Mouse (Mus musculus) left cerebral cortex, adult 8-10 months (tissue): ENCODE data around the gene Rnf38. TPM values are rescaled to one million over a fixed set of nuclear protein-coding genes. Genes with fewer than 3 reads are reported as not detected.

Source experiments
- DNase-seq, 2 experiments: peaks; one replicate each; pipeline ENCODE4 v3.0.0; 2022; ENCODE audit warnings: low spot score in 2 of 2
- total RNA-seq, 4 experiments: library from RNA; stranded (reverse); gene quantifications; 2 replicates each; pipeline ENCODE4 v1.2.4; 2022

Gene Rnf38
- total RNA-seq, 4 experiments from 2014 or later, result 54.2 to 61.5 (median 58.1) TPM

DNA sequence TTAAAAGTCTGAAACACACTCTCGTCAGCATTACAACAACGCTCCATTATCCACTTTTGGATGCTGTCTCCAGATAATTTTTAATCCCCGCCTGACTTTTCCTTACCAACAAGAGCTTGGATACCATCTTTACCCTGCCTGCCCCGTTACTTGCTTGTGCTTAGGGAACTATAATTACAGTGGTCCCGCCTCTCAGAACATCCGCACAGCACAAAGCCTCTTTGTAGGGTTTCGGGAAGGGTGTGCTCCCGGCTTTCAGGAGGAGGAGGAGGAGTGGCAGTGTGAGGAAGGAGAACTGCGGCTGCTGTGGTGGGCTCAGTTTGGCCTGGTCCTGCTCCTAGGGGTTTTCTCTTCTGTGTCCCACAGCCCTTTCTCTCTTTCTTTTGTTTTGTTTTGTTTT lies 9.4 kb downstream of the Rnf38 start:
- DNase-seq, result no peak

DNA sequence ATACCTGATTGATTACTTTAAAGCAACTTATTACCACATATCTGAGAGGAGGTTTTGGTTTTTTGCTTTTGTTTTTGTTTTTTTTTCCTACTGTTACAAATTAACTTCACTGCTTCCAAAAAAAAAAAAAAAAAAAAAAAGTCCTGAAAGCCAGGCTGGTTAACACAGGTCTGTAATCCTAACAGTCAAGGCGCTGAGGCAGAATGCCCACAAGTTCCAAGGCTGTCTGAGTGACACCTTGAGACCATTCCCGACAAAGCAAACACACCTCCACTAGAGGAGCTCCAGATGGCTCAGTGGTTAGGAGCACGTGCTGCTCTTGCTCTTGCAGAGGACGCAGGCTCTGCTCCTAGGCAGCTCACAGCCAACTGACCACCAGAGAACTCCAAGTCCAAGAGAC lies 10.1 kb downstream of the Rnf38 start:
- no peak for DNase-seq

DNA sequence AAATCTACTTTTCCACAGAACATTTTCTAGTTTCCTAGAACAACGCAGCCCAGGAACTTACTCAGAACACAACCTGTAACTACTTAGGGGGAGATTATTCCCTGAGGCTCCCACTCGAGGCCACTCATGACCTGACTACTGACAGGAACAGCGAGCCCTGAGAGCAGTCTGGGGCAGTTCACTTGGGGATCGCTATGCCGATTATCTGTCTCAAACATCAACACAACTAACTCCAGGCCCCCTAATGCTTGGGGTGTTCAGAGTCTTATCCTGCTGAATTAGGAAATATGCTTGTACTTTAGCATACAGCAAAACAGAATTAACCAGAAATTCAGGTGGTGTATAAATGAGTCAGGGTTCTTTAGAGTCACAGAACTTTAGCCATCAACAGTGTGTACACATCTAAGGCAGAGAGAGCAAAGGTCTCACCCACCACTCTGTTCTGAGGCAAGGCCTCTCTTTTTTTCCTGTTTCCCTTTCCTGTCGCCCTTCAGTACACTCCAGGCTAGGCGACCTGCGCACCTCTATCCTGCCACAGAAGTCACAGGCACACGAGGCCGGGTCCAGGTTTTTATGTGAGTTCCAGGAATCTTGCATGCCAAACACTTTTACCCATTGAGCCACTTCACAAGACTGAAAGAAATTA lies 16.7 kb downstream of the Rnf38 start:
- no peak for DNase-seq

DNA sequence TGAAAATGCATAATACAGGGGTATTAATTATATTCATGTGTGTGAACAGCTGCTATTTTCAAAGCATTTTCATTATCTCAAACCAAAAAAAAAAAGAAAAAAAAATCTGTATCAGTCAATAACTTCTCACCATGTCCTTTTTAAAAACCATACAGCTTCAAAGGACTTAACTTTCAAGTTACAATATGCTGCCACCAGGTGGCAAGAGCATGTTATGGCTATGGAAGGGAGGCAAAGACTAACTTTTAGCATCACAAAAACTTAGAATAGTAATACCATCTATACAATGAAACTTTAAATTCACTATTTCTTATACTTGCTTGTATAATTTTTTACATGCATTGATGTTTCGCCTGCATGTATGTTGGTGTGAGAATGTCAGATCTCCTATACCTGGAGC lies 33.6 kb downstream of the Rnf38 start:
- DNase-seq, result no peak

DNA sequence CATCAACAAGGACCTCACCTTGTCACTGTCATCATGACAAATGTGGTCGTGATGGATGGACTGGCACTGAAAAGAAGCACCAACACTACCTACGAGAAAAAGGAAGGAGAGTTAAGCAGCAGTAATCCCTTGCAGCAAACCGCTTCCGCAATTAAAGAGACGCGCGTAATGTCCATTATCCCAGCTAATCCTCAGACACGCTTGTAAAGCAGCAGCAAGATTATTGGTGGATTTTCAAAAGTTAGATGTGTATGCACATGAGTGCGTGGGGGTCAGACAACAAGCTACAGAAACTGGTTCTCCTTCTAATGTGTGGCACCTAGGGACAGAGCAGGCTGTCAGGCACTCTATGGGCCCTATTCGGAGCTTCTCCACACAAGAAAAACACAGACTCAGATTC lies 46.2 kb downstream of the Rnf38 start:
- no peak for DNase-seq

DNA sequence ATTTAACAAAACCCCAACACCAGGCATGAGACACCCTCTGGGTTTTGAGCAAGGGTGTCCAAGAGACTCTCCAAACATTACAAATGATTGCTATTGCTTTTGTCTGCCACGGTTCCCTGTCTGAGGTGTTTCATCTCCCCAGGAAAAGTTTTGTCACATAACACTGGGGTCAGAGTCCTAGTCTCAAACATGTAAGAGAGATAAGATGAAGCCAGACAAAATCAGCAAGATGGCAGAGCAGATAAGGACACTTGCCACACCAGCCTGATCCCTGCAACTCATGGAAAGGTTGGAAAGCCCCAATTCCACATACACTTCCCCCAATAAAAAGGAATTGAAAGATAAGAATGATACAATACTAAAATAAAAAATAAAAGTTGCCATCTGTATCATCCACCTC lies 49.7 kb downstream of the Rnf38 start:
- DNase-seq, result no peak

DNA sequence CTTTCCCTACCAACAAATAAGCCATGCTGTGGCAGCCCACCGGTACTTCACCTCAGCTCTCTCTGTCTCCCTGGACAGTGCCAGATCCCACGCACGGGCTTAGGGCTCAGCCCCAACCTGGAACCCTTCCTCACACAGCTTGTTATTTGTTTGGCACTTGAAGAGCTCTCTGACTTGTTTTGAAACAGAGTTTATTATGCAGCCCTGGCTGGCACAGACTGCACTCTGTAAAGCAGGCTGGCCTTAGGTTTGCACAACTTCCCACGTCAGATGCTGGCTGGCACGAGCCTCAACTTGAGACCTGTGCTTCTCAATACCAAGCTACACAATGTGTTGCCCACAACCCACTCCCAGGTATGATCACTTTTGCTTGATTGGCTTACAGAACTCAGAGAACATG lies 53.8 kb downstream of the Rnf38 start:
- no peak for DNase-seq

DNA sequence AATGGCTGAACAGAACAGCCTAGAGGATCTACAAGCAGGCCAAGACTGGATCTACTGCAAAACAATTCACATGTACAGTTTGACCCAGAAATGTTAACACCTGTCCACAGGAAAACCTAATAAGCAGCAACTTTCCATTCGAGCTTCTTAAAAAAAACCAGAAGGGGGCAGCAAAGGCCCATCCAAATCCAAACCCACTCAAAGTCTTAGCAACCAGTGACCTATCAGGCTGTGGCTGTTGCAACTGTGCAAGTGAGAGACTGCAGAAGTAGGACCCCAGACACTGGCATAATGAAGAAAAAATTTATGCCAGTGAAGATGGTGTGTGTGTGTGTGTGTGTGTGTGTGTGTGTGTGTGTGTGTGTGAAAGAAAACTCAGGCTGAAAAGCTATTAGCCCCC lies 60.4 kb downstream of the Rnf38 start:
- DNase-seq, result peak in 1 of 2 experiments; percentile 23

DNA sequence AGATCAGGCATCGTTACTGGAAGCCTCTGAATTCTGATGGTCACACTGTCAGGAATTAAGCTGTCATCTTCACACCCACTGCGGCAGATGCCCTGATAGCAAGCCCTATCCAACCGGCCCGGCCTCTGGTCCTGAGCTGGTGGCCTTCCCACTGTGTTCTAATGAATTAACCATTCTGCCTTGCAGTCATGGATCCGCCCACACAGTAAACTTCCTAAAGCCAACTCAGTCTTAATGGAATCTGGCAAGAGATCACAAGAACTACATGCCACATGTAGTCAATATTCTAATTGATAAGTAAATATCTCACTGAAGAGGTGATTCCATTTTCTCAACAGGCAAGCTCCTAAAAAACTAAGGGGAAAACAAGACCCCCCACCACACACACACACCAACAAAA lies 60.9 kb downstream of the Rnf38 start:
- DNase-seq, result no peak

DNA sequence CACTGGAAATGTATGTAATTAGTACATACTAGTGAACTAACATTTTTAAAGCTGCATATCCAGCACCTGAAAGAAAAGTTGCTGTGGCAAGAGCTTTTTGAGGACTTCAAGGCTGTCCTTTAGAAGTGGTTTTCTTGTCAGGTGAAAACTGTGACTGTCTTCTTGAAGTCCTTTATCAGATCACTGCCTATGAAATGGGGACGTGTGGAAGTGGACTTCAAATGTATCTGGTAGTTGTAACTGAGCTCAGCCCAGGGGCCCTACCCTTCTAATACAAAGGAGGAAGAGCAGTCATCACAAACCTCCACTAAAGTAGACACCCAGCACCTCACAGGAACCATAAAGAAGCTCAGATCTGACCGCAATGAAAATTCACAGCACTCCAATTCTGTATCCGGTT lies 63.7 kb downstream of the Rnf38 start:
- no peak for DNase-seq

DNA sequence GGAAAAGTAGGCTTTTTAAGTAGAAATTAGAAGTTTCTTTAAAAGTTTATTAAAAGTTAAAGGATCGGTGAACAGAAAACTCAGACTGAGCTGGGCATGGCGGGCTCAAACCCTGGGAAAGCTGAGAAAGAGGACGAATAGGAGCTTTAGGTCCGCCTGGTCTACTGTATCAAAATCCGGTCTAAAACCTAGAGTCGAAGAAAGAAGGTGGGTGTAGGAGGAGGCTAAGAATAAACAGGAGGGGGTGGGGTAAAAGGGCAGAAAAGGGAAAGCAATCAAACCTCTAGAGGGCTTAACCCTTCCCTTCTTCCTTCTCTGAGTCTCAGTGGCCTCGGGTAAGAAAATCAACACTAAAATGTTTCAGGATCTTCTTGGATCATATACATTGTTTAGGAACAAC lies 64.8 kb downstream of the Rnf38 start:
- DNase-seq, result no peak

DNA sequence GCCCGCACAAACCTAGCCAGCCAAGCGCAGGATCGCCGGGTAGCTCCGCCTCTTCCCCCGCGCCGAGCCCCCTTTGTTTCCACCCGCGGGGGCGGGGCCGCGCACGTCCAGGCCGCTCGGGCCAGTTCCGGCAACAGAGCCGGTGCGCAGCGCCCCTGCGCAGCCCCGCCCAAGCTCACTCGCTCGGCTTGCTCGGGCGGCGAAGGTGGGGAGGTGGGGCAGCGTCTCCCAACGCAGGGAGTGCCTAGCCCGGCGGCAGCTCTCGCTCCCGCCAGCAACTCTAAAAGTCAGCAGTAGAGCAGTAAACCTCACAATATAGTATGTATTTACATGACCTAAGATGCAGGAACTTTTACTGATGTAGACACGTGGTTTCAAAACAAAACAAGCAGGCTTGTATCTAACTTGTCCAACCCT lies 65.3 kb downstream of the Rnf38 start:
- peak; percentile 62 to 85 for DNase-seq

DNA sequence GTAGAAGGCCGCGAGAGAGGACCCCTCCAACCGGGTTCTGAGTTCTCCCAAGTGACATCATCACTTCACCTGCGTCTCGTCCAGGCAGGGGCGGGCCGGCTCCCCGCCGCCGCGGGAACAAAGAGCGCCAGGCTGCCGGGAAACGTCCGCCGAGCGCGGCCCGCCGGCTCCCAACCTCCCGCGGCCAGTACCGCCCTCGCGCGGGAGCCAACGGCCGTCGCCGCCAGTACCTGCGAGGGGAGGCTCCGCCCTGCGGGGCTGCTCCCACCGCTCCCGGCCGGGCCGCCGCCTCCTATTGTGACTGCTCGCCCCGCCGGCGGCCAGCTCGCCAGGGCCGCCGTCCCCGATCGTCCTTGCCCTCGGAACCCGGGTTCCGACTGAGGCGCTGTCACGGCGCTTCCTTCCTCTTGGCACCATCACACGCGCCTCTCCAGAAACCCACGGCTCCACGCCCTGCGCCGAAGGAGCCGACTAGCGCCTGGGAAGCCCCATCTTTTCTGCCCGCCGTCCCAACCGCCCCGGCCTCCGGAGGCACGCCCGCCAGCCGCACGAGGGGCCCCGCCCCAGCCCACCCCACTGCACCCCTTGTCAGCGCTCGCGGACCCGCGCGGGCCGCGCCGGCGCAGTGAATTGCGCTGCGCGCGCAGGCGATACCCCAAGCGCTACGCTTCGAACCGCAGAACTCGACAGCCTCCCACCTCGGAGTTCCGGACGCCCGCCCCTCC lies 66.0 kb downstream of the Rnf38 start:
- peak; percentile 36 to 45 for DNase-seq

DNA sequence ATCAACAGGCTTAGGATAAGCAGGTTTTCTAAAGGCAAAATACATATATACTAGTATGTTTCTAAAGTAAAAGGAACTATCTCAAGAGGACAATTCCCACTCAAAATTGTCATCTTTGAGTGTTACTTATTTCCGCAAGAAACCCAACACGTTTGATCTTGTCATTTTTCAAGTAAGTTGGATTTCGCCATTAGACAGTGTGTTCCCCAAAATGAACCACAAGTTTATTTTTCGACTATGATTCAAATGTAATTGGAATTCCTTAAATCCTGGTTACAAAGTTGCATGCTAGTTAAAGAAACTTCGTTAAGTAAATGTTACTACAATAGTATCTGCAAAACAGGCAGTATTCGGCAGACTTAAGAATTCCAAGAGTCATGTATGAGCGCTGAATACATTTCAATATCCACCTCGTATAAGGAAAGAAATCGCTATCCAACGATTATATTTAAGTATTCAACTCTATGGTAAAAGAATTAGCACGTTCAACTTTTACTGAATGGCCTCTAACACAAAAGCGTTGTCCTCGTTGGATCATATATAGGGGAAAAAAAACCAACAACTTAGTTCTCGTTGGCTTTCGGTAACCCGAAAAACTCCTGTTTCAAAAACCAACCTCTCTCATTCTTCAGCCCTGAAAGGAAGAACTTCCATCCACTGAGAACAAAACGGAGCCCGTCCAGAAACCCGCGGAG lies 66.7 kb downstream of the Rnf38 start:
- DNase-seq, result no peak

DNA sequence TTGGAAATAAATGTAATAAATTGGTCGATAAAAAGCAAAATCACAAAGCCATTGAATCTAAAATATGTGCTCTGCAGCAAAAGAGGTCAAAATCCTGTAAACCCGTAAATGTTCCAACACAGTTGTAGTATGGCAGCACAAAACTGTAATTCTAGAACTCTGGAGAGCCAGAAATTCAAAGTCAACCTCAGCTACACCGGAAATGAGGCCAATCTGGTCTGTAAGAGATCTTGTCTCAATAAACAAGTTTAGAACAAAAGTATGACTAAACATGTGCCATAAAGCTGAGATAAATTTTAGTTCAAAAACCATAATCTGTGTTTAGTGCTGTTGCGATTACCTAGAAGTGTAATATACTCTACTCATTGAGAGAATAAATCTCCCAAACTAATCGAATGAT lies 69.0 kb downstream of the Rnf38 start:
- DNase-seq, result no peak

DNA sequence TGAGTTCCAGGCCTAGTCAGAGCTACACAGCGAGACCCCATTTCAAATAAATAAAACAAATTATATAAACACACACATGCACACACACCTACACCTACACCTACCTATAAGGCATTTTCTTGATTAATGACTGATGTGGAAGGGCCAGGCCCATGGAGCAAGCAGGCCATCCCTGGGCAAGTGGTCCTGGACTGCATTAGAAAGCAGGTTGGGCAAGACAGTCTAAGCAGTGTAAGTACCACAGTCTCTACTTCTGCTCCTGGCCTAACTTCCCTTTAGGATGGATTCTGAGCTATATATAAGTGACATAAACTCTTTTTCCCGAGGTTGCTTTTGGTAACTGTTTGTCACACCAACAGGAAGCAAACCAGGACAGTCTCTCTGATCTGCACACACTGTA lies 70.6 kb downstream of the Rnf38 start:
- no peak for DNase-seq

DNA sequence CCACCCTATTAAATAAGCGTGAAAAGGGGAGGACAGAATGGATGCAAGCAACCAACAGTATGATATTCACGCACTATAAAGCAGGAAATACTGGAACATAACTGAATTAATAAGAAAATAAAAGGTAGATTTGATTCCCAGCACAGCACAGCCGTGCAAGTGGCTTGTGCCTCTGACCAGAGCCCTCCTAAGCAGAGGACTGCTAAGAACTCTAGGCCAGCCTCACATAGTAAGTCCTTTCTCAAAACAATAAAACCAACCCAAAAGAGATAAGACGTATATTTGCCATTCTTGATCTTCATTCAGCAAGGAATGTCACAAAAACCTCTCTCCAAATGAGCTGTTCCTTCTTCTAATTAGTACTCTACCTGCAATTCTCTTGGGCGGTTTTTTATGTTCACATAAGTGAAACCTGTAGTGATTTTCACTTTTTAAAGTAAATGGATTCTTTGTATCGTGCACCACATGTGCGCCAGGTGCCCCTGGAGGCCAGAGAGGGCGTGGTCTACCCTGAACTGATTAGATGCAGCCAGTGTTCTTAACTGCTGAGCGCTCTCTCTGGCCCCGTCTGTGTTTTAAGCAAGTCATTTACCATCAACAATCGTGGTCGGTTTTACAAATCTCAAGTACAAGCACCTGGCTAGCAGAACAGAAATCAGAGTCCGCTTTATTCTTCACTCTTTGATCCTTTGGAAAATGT lies 72.4 kb downstream of the Rnf38 start:
- no peak for DNase-seq

DNA sequence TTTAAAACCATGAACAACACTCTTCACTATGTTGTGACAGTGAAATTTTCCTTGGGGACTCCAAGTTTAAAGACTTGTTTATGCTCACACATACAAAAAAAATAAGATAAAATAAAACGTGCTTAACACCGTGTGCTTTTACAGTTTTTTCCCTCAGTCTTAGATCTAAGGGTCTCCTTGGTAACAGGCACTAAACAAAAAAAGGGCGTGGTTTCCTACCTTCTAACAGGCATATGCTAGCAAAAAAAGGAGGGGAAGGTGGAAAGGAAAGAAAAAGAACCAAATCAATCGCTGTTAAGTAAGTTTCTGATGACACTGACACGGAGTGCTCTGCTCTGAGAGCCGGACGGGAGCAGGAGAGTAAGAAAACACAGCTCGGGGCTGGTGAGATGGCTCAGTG lies 73.8 kb downstream of the Rnf38 start:
- no peak for DNase-seq

DNA sequence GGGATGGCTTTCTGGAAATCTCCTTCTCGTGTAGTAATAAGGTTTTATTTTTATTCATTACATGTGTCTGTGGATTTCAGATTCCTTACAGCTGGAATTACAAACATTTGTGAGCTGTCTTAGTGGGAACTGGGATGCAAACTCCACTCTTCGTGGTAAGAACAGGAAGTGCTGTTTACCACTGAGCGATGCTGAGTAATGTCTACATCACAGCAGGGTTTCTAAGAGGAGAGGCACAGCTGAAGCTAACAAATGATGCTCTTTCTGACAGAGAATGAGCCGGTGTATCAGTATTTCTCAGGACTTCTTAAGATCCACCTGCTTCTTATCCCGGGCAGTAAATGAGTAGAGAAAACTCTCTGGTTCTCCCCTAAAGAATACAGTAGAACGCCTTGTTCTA lies 77.1 kb downstream of the Rnf38 start:
- DNase-seq, result no peak

DNA sequence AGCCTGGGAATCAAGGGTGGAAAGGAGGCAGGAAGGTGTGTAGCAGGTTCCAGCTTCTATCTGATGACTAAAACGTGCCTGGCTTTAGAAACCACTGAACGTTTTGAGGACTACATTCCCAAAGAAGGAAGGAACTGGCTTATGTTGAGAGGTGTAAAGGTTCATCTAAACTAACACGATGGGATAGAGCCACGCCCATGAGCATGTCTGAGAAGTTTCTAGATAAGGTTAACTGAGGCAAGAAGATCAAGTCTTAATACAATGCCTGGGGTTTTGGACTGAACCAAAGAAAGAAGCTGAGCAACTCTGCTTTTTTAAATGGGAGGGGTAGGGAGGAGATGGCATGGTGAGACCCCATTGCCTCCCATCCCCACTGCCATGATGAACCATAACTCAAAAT lies 78.7 kb downstream of the Rnf38 start:
- no peak for DNase-seq

DNA sequence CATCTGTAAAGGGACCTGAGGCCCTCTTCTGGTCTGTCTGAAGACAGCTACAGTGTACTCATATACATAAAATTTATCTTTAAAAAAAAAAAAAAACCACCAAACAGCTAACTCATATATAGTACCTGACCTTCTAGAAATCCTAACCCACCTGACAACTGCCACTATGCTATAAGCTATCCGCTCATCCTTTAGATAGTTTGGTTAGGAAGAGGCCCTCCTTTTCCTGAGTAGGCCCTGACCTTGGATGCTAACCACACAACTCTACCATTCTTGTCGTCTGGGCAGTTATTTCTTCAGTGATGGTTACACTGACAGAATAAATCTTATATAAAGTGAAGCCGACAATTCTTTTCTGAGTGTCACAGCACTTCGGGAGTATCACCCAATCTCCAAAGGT lies 80.7 kb downstream of the Rnf38 start:
- no peak for DNase-seq

DNA sequence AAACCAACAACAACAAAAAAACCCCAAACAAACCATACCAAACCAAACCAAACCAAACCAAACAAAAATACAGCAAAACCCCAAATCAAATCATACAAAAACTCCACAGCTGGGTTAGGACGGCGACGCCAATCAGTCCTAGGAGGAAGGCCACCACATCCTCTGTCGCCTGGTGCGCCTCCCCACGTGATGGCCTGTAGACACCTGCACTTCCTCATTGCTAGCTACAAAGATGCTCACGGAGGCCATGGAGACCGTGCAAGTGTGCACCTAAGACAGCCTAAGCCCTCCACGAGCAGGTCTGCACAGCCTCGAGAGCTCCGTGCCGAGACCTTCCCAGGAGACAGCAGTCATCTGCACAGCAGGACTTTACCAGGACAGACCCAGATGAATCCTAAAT lies 106.8 kb downstream of the Rnf38 start:
- no peak for DNase-seq
